Mouse (Mus musculus) kidney, postnatal 14 days (tissue): ENCODE data around the gene Gm7138.
"Not testable (repeated sequence)": the region's sequence is repeated elsewhere in the genome, so short reads cannot be mapped to it uniquely, and the experiment has no call there.

Source experiments
- DNase-seq: peaks from one replicate; pipeline ENCODE4 v3.0.0; 2022; ENCODE audit warnings: mixed read lengths

Gene Gm7138

DNA sequence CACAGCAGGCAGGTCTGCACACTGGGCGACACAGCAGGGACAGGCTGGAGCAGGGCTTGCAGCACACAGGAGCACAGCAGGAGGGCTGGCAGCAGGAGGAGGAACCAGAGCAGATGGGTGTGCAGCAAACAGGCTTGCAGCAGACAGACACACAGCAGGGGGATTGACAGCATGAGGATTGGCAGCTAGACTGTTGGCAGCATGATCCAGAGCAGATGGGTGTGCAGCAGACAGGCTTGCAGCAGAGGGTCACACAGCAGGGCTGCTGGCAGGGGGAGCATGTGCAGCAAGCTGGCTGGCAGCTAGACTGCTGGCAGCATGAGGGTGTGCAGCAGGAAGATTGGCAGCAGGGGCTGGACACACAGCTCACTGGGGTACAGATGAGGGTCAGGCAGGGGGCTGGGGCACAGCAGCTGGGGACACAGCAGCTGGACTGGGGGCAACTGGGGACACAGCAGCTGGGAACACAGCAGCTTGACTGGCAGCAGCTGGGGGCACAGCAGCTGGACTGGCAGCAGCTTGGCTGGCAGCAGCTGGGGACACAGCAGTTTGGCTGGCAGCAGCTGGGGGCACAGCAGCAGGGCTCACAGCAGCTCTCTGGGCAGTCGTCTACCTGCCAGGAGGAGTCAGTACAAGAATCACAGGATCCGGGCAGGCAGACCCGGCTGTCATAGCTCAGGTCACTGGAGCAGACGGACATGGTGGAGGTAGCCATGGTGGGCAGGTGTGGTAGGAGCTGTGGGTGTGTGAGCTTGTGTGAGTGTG is 34.6 kb downstream of the Gm7138 start, which contains the start of gene Gm18596:
Gm18596 (minus strand) TSS at position 715 of the 765 bp plus-strand sequence.
- not testable (repeated sequence) for DNase-seq

DNA sequence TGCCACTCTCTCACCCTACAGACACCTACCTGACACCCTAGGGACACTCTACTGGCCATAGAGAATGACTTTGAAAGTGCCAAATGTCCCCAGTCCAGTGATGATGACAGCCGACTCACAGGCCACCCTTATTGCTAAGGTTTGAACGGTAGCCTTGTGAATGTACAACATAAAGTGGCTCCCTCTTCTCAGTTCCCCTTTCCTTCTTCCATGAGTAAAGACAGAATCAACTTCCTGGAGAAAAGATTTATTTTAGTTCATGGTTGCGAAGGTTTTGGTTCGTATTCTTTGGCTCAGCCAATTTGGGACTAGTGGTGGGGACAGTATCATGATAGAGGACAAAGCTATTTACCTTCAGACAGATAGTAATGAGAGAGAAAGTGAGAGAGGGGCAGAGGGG is 37.8 kb downstream of the Gm7138 start:
- DNase-seq = no peak

DNA sequence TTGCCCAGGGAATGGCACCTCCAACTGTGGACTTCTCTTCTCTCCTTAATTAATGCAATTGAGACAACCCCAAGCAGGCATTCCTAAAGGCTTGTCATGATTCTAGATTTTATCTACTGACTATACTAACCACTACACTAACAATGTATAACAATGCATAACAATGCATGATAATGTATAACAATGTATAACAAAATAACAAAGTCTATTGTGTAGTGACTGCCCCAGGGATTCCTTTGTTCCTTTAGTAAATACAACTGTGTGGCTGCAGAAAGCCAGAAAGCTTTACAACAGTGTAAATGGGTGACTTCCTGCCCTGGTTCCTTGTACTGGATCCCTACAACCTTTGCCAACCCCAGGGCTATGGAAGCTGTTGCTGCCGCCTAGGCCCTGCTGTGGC is 40.8 kb downstream of the Gm7138 start:
- no peak for DNase-seq

- DNase-seq = no peak
Observed at GRCm38 (mm10) chr10:77729241-77729640, 47.5 kb downstream of the Gm7138 start.

DNA sequence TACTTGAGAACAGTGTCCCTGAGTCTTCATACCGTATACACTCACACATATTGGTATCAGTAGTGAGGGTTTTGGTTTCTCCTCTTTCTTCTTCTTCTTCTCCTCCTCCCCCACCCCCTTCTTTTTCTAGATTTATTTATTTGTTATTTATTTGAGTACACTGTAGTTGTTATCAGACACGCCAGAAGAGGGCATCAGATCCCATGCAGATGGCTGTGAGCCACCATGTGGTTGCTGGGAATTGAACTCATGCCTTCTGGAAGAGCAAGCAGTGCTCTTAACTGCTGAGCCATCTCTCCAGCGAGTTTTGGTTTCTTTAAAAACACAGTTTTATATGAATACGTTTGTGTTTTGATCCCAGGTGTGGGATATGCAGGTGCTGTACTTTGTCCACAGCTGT is 48.5 kb downstream of the Gm7138 start:
- DNase-seq = no peak
